Mouse (Mus musculus) liver, embryonic 15.5 days (tissue): ENCODE measurements around the gene Fancd2os. TPM values are rescaled to one million over a fixed set of nuclear protein-coding genes. Genes with fewer than 3 reads are reported as not detected.

Experiments used
- ATAC-seq: fragments of 200-750 bp; cut with Nextera tagmentation; 2 replicates; pipeline ENCODE4 v1.8.0; 2017; ENCODE audit warnings: moderate number of reproducible peaks, mild to moderate bottlenecking, moderate library complexity; ENCODE audit not compliant: insufficient read depth
- H3K27ac ChIP-seq: fragments of 300-500 bp; sonication (generic); replicated peaks from 2 replicates; pipeline ENCODE4 v1.5.1; 2015; ENCODE audit warnings: mild to moderate bottlenecking, inconsistent platforms
- H3K27me3 ChIP-seq: fragments of 300-500 bp; sonication (generic); 2 replicates; pipeline ENCODE4 v1.6.1; 2015; ENCODE audit warnings: mild to moderate bottlenecking, inconsistent platforms
- H3K36me3 ChIP-seq: fragments of 300-500 bp; sonication (generic); replicated peaks from 2 replicates; pipeline ENCODE4 v1.6.1; 2015; ENCODE audit warnings: moderate library complexity, mild to moderate bottlenecking, inconsistent platforms
- H3K4me1 ChIP-seq: fragments of 300-500 bp; sonication (generic); replicated peaks from 2 replicates; pipeline ENCODE4 v1.6.1; 2015; ENCODE audit warnings: inconsistent platforms
- H3K4me2 ChIP-seq: fragments of 300-500 bp; sonication (generic); 2 replicates; pipeline ENCODE4 v1.6.1; 2015; ENCODE audit warnings: moderate library complexity, mild to moderate bottlenecking, inconsistent platforms
- H3K4me3 ChIP-seq: fragments of 300-500 bp; sonication (generic); replicated peaks from 2 replicates; pipeline ENCODE4 v1.5.1; 2015; ENCODE audit warnings: mild to moderate bottlenecking, inconsistent platforms
- H3K9ac ChIP-seq: fragments of 300-500 bp; sonication (generic); 2 replicates; pipeline ENCODE4 v1.6.1; 2015; ENCODE audit warnings: moderate library complexity, mild to moderate bottlenecking, inconsistent platforms
- H3K9me3 ChIP-seq: fragments of 300-500 bp; sonication (generic); replicated peaks from 2 replicates; pipeline ENCODE4 v1.6.1; 2016; ENCODE audit warnings: inconsistent platforms
- WGBS: fragments of 180-500 bp; shearing (Covaris S2); methylation state at CpG from one replicate; pipeline ENCODE4 v1.1.7; 2015; ENCODE audit warnings: mixed read lengths; ENCODE audit not compliant: insufficient replicate concordance; 5-methylcytosine and 5-hydroxymethylcytosine counted together
- polyA plus RNA-seq: library from polyadenylated mRNA; unstranded; fragments of >200 nt; fragmentation: Nextera tagmentation; extraction: Ambion mirVana; gene quantifications from 2 replicates; pipeline ENCODE4 v1.2.1, GENCODE M21; 2015

Gene Fancd2os
- polyA plus RNA-seq, 1 experiment from 2014 or later, result not detected

DNA sequence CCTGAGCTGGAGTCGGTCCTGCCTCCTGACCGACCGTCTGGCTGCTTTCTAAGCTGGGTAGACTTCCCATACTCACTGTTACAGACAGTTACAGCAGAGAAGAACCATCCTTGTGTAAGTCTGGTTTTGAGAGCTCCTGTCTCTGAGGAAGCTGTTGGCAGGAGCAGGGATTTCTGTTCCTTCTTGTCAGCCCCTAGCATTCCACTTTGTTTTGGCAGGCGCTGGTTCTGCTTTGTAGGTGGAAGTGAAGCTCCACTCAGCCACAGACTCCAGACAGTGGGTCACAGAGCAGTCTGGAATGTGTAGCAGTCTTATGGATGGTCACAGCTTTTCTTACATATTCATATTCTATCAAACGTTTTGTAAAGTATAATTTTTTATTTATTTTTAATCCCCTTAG lies 29.8 kb upstream of the Fancd2os start:
- H3K4me3 ChIP-seq, result no peak overlapping the region
- H3K9me3 ChIP-seq, result no peaks in the 10 kb centered on the region
- H3K4me1 ChIP-seq, result peaks cover 9% of the 10 kb centered on the region
- H3K9ac ChIP-seq, result no peak overlapping the region
- H3K36me3 ChIP-seq, result peaks cover 34% of the 10 kb centered on the region
- 72% methylated on average over 5 of the region's 5 CpGs for WGBS
- H3K27ac ChIP-seq, result no peak overlapping the region
- H3K4me2 ChIP-seq, result no peak overlapping the region
- no peak for ATAC-seq
- H3K27me3 ChIP-seq, result no peaks in the 10 kb centered on the region

DNA sequence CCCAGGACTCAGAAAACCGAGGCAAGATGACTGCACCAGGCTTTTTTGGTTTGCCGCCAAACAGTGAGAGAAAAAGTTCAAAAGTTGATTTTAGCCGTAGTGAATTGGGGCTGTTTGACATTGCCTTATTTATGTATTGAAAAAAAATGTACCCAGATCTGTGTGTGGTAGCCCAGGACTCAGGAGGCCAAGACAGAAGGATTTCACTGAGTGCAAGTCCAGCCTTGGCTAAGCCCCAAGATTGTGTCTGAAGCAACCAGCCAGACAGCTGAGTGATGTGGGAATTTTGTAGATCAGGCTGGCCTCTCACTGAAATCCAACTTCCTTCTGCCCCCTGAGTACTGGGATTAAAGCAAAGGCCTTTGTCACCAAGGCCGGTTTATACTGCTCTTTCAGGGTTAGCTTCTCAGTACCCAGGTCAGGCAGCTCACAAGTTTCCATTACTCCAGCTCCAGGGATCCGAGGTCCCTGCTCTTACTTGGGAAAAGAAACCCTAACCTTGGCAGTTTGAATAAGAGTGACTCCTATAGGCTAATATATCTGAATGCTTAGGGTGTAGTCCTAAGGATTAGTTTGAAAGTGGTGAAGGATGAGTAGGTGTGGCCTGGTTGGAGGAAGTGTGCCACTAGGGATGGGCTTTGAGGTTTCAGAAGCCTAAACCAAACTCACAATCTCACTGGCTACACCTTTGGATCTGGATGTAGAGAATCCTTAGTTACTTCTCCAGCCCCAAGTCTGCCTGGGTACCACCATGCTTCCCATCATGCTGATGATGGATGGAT lies 24.7 kb upstream of the Fancd2os start:
- WGBS, result 52% methylated on average over 5 of the region's 5 CpGs
- peak overlapping the region; percentile 84; the same call in 1 of the 2 replicates for H3K9ac ChIP-seq

GRCm38 (mm10) chr6:113623941-113624751 lies 23.6 kb upstream of the Fancd2os start, which contains the start of gene Vhl:
Vhl (plus strand) TSS chr6:113623959.
- Histone ChIP-seq H3K4me3 (peak within 1 kb of the TSS; percentile 83), H3K36me3 (peaks cover 13% of the 10 kb centered on the region), H3K9ac (peak within 1 kb of the TSS; percentile 84), H3K27me3 (no peaks in the 10 kb centered on the region), H3K9me3 (no peaks in the 10 kb centered on the region), H3K4me1 (peaks cover 29% of the 10 kb centered on the region), H3K4me2 (peak within 1 kb of the TSS; percentile 94), H3K27ac (peak within 1 kb of the TSS; percentile 85)
- peak; percentile 89 for ATAC-seq
- under 1% methylated on average over 76 of the region's 76 CpGs for WGBS

More for the DNA sequence above, 24.7 kb upstream of the Fancd2os start:
- ATAC-seq, result no peak
- peaks cover 29% of the 10 kb centered on the region for H3K4me1 ChIP-seq
- H3K36me3 ChIP-seq, result peaks cover 24% of the 10 kb centered on the region
- H3K4me3 ChIP-seq, result peak overlapping the region; percentile 83
- no peak overlapping the region for H3K27ac ChIP-seq
- H3K9me3 ChIP-seq, result no peaks in the 10 kb centered on the region
- H3K4me2 ChIP-seq, result peak overlapping the region; percentile 94
- H3K27me3 ChIP-seq, result no peaks in the 10 kb centered on the region

DNA sequence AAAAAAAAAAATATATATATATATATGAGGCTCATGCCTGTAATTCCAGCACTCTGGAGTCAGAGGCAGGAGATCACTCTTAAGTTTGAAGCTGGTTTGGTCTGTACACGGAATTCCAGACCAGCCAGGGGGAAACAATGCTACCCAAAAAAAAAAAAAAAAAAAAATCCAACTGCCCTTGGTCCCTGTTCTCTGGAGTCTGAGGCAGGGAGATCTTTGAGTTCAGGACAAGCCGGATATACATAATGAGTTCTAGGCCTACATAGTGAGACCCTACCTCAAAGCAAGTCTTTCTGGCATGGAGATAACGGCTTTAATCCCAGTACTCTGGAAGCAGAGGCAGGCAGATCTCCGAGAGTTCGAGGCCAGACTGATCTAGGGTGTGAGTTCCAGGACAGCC lies 22.9 kb upstream of the Fancd2os start:
- Histone ChIP-seq H3K9ac (0 out of 2 replicates have a peak overlapping the region, but pooled peaks have one; percentile 36), H3K36me3 (peaks cover 9% of the 10 kb centered on the region; the same call in 1 of the 2 replicates), H3K4me1 (peaks cover 29% of the 10 kb centered on the region), H3K9me3 (no peaks in the 10 kb centered on the region), H3K4me2 (peak overlapping the region; percentile 94), H3K27me3 (no peaks in the 10 kb centered on the region), H3K27ac (no peak overlapping the region), H3K4me3 (peak overlapping the region; percentile 83)
- 41% methylated on average over 5 of the region's 5 CpGs for WGBS
- no peak for ATAC-seq

DNA sequence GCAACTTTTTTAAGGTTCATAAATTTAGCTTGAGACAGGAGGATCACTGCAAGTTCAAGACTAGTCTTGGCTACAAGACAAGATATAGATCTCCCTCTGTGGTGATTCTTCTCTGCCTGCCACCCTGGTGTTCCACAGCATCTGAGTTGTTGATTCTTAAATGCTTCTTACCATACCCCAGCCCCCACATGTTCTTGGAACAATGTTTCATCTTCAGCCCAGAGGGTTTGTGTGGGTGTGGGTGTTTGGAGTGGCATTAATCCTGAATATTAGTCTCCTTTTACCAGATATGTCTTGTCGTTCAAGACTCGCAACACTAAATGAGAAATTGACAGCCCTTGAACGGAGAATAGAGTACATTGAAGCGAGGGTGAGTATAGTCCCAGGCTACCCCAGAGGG lies 15.0 kb upstream of the Fancd2os start:
- H3K27ac ChIP-seq, result no peak overlapping the region
- H3K4me2 ChIP-seq, result no peak overlapping the region
- ATAC-seq, result no peak
- no peak overlapping the region for H3K9ac ChIP-seq
- 87% methylated on average over 4 of the region's 4 CpGs for WGBS
- no peaks in the 10 kb centered on the region for H3K27me3 ChIP-seq
- 0 out of 2 replicates have a peak, but pooled peaks cover 4% of the 10 kb centered on the region for H3K4me1 ChIP-seq
- H3K36me3 ChIP-seq, result peaks cover 63% of the 10 kb centered on the region
- no peak overlapping the region for H3K4me3 ChIP-seq
- no peaks in the 10 kb centered on the region for H3K9me3 ChIP-seq

- Histone ChIP-seq H3K36me3 (peaks cover 67% of the 10 kb centered on the region), H3K9me3 (no peaks in the 10 kb centered on the region), H3K27ac (no peak overlapping the region), H3K9ac (no peak overlapping the region), H3K4me1 (0 out of 2 replicates have a peak, but pooled peaks cover 4% of the 10 kb centered on the region), H3K4me3 (no peak overlapping the region), H3K27me3 (no peaks in the 10 kb centered on the region), H3K4me2 (no peak overlapping the region)
- no peak for ATAC-seq
- 80% methylated on average over 8 of the region's 8 CpGs for WGBS
Observed at GRCm38 (mm10) chr6:113614997-113615396, 14.5 kb upstream of the Fancd2os start.

- no peaks in the 10 kb centered on the region for H3K27me3 ChIP-seq
- no peaks in the 10 kb centered on the region for H3K9me3 ChIP-seq
- 87% methylated on average over 7 of the region's 7 CpGs for WGBS
- H3K4me1 ChIP-seq, result 0 out of 2 replicates have a peak, but pooled peaks cover 4% of the 10 kb centered on the region
- no peak for ATAC-seq
- no peak overlapping the region for H3K4me2 ChIP-seq
- H3K36me3 ChIP-seq, result peaks cover 67% of the 10 kb centered on the region
- H3K27ac ChIP-seq, result no peak overlapping the region
- no peak overlapping the region for H3K4me3 ChIP-seq
- no peak overlapping the region for H3K9ac ChIP-seq
Observed at GRCm38 (mm10) chr6:113614152-113614551, 13.6 kb upstream of the Fancd2os start.

- Histone ChIP-seq H3K36me3 (peaks cover 58% of the 10 kb centered on the region), H3K27me3 (no peaks in the 10 kb centered on the region), H3K4me3 (no peak overlapping the region), H3K4me2 (no peak overlapping the region), H3K4me1 (0 out of 2 replicates have a peak, but pooled peaks cover 4% of the 10 kb centered on the region), H3K27ac (no peak overlapping the region), H3K9me3 (no peaks in the 10 kb centered on the region), H3K9ac (no peak overlapping the region)
- ATAC-seq, result no peak
- WGBS, result 77% methylated on average over 8 of the region's 8 CpGs
Observed at GRCm38 (mm10) chr6:113612258-113612969, 11.9 kb upstream of the Fancd2os start.

GRCm38 (mm10) chr6:113609293-113609692 lies 8.8 kb upstream of the Fancd2os start:
- ATAC-seq, result no peak
- H3K36me3 ChIP-seq, result peaks cover 27% of the 10 kb centered on the region
- no peak overlapping the region for H3K27ac ChIP-seq
- H3K4me2 ChIP-seq, result no peak overlapping the region
- H3K9ac ChIP-seq, result no peak overlapping the region
- peaks cover 26% of the 10 kb centered on the region for H3K4me1 ChIP-seq
- H3K9me3 ChIP-seq, result no peaks in the 10 kb centered on the region
- WGBS, result 85% methylated on average over 7 of the region's 7 CpGs
- H3K4me3 ChIP-seq, result no peak overlapping the region
- H3K27me3 ChIP-seq, result no peaks in the 10 kb centered on the region

GRCm38 (mm10) chr6:113608871-113609270 lies 8.4 kb upstream of the Fancd2os start:
- ATAC-seq, result no peak
- Histone ChIP-seq H3K36me3 (peaks cover 24% of the 10 kb centered on the region), H3K4me2 (no peak overlapping the region), H3K4me1 (peaks cover 30% of the 10 kb centered on the region), H3K9me3 (no peaks in the 10 kb centered on the region), H3K27ac (no peak overlapping the region), H3K4me3 (no peak overlapping the region), H3K9ac (no peak overlapping the region), H3K27me3 (no peaks in the 10 kb centered on the region)
- 72% methylated on average over 6 of the region's 6 CpGs for WGBS
